In genomic region chr6:83193571-83193970, GRCm38 (mm10) we compare ENCODE assay signal across 19 mouse cellular contexts. TPM values are rescaled to one million over a fixed set of nuclear protein-coding genes. Genes with fewer than 3 reads are reported as not detected.
"Had no signal": no experiment of that assay in that cellular context is flagged by ENCODE, and none has a peak within 500 bp of the region (broad histone marks: within the 10 kb centered on the region; RNA-seq: fewer than 3 reads in every experiment).

No protein-coding gene starts in this region.

- H3K4me1 ChIP-seq: neural tube, embryonic 12.5 days; stomach, embryonic 15.5 days had no signal

- H3K27ac ChIP-seq: kidney, embryonic 15.5 days; left cerebral cortex, adult 2 months; liver, embryonic 13.5 days; neural tube, embryonic 12.5 days; neural tube, embryonic 15.5 days; stomach, embryonic 15.5 days had no signal

- DNase-seq: kidney, adult 8-10 months; kidney, postnatal 10 days; kidney, postnatal 36 days; layer of hippocampus, postnatal 36 days; liver, embryonic 13.5 days; lung, adult 2 months; lung, postnatal 14 days; lung, postnatal 4 days; midbrain, embryonic 14.5 days; right cerebral cortex, adult 18-20 months; right cerebral cortex, postnatal 14 days; right cerebral cortex, postnatal 4 days had no signal

- H3K4me3 ChIP-seq: kidney, embryonic 15.5 days; left cerebral cortex, adult 2 months; liver, embryonic 13.5 days; neural tube, embryonic 12.5 days; neural tube, embryonic 15.5 days; stomach, embryonic 15.5 days had no signal

- H3K27me3 ChIP-seq: kidney, embryonic 15.5 days; liver, embryonic 13.5 days; neural tube, embryonic 12.5 days; neural tube, embryonic 15.5 days; stomach, embryonic 15.5 days had no signal

RNA-seq across cellular contexts. Expression of gene Slc4a5, which starts 26.1 kb away (rescaled TPM):
- total RNA-seq: megakaryocyte-erythroid progenitor cell, adult 5-6 weeks had no signal

RNA-seq across cellular contexts. Expression of gene 1700003E16Rik, which starts 37.4 kb away (rescaled TPM):
- total RNA-seq: megakaryocyte progenitor cell, adult 5-6 weeks had no signal

RNA-seq across cellular contexts. Expression of gene Rtkn, which starts 58.3 kb away (rescaled TPM):
- total RNA-seq: megakaryocyte-erythroid progenitor cell, adult 5-6 weeks had no signal
